Mouse (Mus musculus): Measurements from ENCODE around the gene Npm1.

GRCm38 (mm10) chr11:33154459-33154858 lies 8.5 kb downstream of the Npm1 start:
- TF ChIP-seq CHD2 (IDR thresholded peaks at IDR 0.05; ENCODE audit: low read depth, low read length) (no peak), ZC3H11A (IDR thresholded peaks at IDR 0.05; ENCODE audit: borderline replicate concordance, low read depth, low read length) (no peak), HCFC1 (IDR thresholded peaks at IDR 0.05; ENCODE audit: borderline replicate concordance, insufficient read depth, low read length) (no peak), MAFK (IDR thresholded peaks at IDR 0.05; ENCODE audit: insufficient read depth, low read depth, low read length) (no peak), ZNF384 (IDR thresholded peaks at IDR 0.05; ENCODE audit: low read depth, low read length) (no peak)

Measured in ES-E14 (cell line).